Mouse (Mus musculus) bone marrow macrophage, adult 2 months (primary cell): ENCODE measurements around the gene Zbed6.

ENCODE experiments used
- CTCF ChIP-seq: IDR thresholded peaks from 2 replicates; pipeline ENCODE4 v1.5.1; 2012; ENCODE audit warnings: low read depth, mild to moderate bottlenecking, low read length, moderate library complexity
- POLR2A ChIP-seq: IDR thresholded peaks from 2 replicates; pipeline ENCODE4 v1.6.1; 2012; ENCODE audit warnings: mild to moderate bottlenecking, low read depth, low read length, borderline replicate concordance

- TF ChIP-seq CTCF: no peak
- TF ChIP-seq POLR2A: no peak
Observed at GRCm38 (mm10) chr1:133697935-133698620, 37.4 kb upstream of the Zbed6 start.
